Mouse (Mus musculus) G1E (cell line): ENCODE results near the gene Six3.

Experiments
- CTCF ChIP-seq: IDR thresholded peaks from 2 replicates; pipeline ENCODE4 v1.5.1; 2012; ENCODE audit warnings: low read depth, low read length, inconsistent platforms, mixed read lengths
- GATA1 ChIP-seq: IDR thresholded peaks from 2 replicates; pipeline ENCODE4 v1.6.1; 2012; ENCODE audit warnings: borderline replicate concordance, low read length, inconsistent platforms, mixed read lengths
- GATA2 ChIP-seq: IDR thresholded peaks from 2 replicates; pipeline ENCODE4 v1.6.1; 2012; ENCODE audit warnings: low read depth, low read length, inconsistent platforms, borderline replicate concordance
- POLR2AphosphoS5 ChIP-seq: IDR thresholded peaks from 2 replicates; pipeline ENCODE4 v1.6.1; 2012; ENCODE audit warnings: low read depth, low read length, inconsistent platforms; ENCODE audit not compliant: insufficient replicate concordance
- TAL1 ChIP-seq: conservative IDR thresholded peaks from 2 replicates; pipeline ENCODE4 v1.6.1; 2012; ENCODE audit warnings: low read depth, low read length, inconsistent platforms, mixed read lengths

GRCm38 (mm10) chr17:85615586-85615985 lies 2.2 kb downstream of the Six3 start:
- TF ChIP-seq GATA1 (no peak), CTCF (no peak), GATA2 (no peak), TAL1 (no peak), POLR2AphosphoS5 (no peak)
